Mouse (Mus musculus): ENCODE measurements around the gene Ift122. TPM values are rescaled to one million over a fixed set of nuclear protein-coding genes. Genes with fewer than 3 reads are reported as not detected.

Gene Ift122
- polyA plus RNA-seq, 1 experiment from 2014 or later, result 36.9 TPM

GRCm38 (mm10) chr6:115956418-115956921 lies 103.2 kb downstream of the Ift122 start:
- Histone ChIP-seq H3K27me3 (no peaks in the 10 kb centered on the region), H3K4me3 (replicated peaks) (no peak overlapping the region), H3K4me2 (no peak overlapping the region), H3K9me3 (replicated peaks) (no peaks in the 10 kb centered on the region), H3K4me1 (peaks cover 31% of the 10 kb centered on the region), H3K36me3 (peaks cover 63% of the 10 kb centered on the region), H3K27ac (peak overlapping the region; percentile 64), H3K9ac (no peak overlapping the region)
- no peak for ATAC-seq (replicated peaks; ENCODE audit: low FRiP score)
- 78% methylated on average over 13 of the region's 13 CpGs for WGBS

- Histone ChIP-seq H3K36me3 (peaks cover 69% of the 10 kb centered on the region), H3K9ac (no peak overlapping the region), H3K27me3 (no peaks in the 10 kb centered on the region), H3K27ac (peak overlapping the region; percentile 60), H3K4me3 (replicated peaks) (no peak overlapping the region), H3K4me1 (peaks cover 31% of the 10 kb centered on the region), H3K9me3 (replicated peaks) (no peaks in the 10 kb centered on the region), H3K4me2 (no peak overlapping the region)
- 29% methylated on average over 16 of the region's 16 CpGs for WGBS
- ATAC-seq (replicated peaks; ENCODE audit: low FRiP score), result peak; percentile 34
Measured at GRCm38 (mm10) chr6:115956922-115957601, 103.8 kb downstream of the Ift122 start.

- Histone ChIP-seq H3K27ac (peak overlapping the region; percentile 60; the same call in 1 of the 2 replicates), H3K9me3 (replicated peaks) (no peaks in the 10 kb centered on the region), H3K4me3 (replicated peaks) (no peak overlapping the region), H3K27me3 (no peaks in the 10 kb centered on the region), H3K36me3 (peaks cover 75% of the 10 kb centered on the region), H3K4me2 (no peak overlapping the region), H3K9ac (no peak overlapping the region), H3K4me1 (peaks cover 35% of the 10 kb centered on the region)
- WGBS, result 45% methylated on average over 6 of the region's 6 CpGs
- no peak for ATAC-seq (replicated peaks; ENCODE audit: low FRiP score)
Measured at GRCm38 (mm10) chr6:115957681-115958080, 104.4 kb downstream of the Ift122 start.

GRCm38 (mm10) chr6:115958445-115958844 lies 105.2 kb downstream of the Ift122 start:
- Histone ChIP-seq H3K27ac (peak overlapping the region; percentile 48; the same call in 1 of the 2 replicates), H3K4me2 (no peak overlapping the region), H3K4me1 (peaks cover 42% of the 10 kb centered on the region), H3K27me3 (no peaks in the 10 kb centered on the region), H3K36me3 (peaks cover 83% of the 10 kb centered on the region), H3K9ac (no peak overlapping the region), H3K9me3 (replicated peaks) (no peaks in the 10 kb centered on the region), H3K4me3 (replicated peaks) (no peak overlapping the region)
- 89% methylated on average over 9 of the region's 9 CpGs for WGBS
- no peak for ATAC-seq (replicated peaks; ENCODE audit: low FRiP score)

- H3K27ac ChIP-seq, result 0 out of 2 replicates have a peak overlapping the region, but pooled peaks have one; percentile 48
- H3K27me3 ChIP-seq, result no peaks in the 10 kb centered on the region
- H3K9ac ChIP-seq, result no peak overlapping the region
- H3K9me3 ChIP-seq (replicated peaks), result no peaks in the 10 kb centered on the region
- H3K4me3 ChIP-seq (replicated peaks), result no peak overlapping the region
- no peak for ATAC-seq (replicated peaks; ENCODE audit: low FRiP score)
- H3K36me3 ChIP-seq, result peaks cover 84% of the 10 kb centered on the region
- H3K4me2 ChIP-seq, result no peak overlapping the region
- peaks cover 42% of the 10 kb centered on the region for H3K4me1 ChIP-seq
- 72% methylated on average over 7 of the region's 7 CpGs for WGBS
Measured at GRCm38 (mm10) chr6:115959151-115959691, 106.0 kb downstream of the Ift122 start.

- Histone ChIP-seq H3K36me3 (peaks cover 82% of the 10 kb centered on the region), H3K27me3 (no peaks in the 10 kb centered on the region)
- ATAC-seq (replicated peaks; ENCODE audit: low FRiP score), result no peak
Measured at GRCm38 (mm10) chr6:115960322-115960721, 107.1 kb downstream of the Ift122 start.

GRCm38 (mm10) chr6:115961743-115962142 lies 108.5 kb downstream of the Ift122 start:
- H3K27ac ChIP-seq, result no peak overlapping the region
- no peaks in the 10 kb centered on the region for H3K9me3 ChIP-seq (replicated peaks)
- peaks cover 36% of the 10 kb centered on the region for H3K4me1 ChIP-seq
- 85% methylated on average over 3 of the region's 3 CpGs for WGBS
- H3K36me3 ChIP-seq, result peaks cover 83% of the 10 kb centered on the region
- no peak overlapping the region for H3K9ac ChIP-seq
- no peaks in the 10 kb centered on the region for H3K27me3 ChIP-seq
- H3K4me2 ChIP-seq, result no peak overlapping the region
- H3K4me3 ChIP-seq (replicated peaks), result no peak overlapping the region
- ATAC-seq (replicated peaks; ENCODE audit: low FRiP score), result no peak

More at GRCm38 (mm10) chr6:115960322-115960721, 107.1 kb downstream of the Ift122 start:
- Histone ChIP-seq H3K9ac (no peak overlapping the region), H3K4me1 (peaks cover 42% of the 10 kb centered on the region), H3K9me3 (replicated peaks) (no peaks in the 10 kb centered on the region), H3K4me3 (replicated peaks) (no peak overlapping the region), H3K27ac (no peak overlapping the region), H3K4me2 (no peak overlapping the region)
- 92% methylated on average over 19 of the region's 19 CpGs for WGBS

GRCm38 (mm10) chr6:115962439-115963085 lies 109.3 kb downstream of the Ift122 start:
- no peak overlapping the region for H3K4me3 ChIP-seq (replicated peaks)
- H3K36me3 ChIP-seq, result peaks cover 91% of the 10 kb centered on the region
- no peak overlapping the region for H3K9ac ChIP-seq
- WGBS, result 48% methylated on average over 23 of the region's 23 CpGs
- peaks cover 27% of the 10 kb centered on the region for H3K4me1 ChIP-seq
- H3K4me2 ChIP-seq, result no peak overlapping the region
- ATAC-seq (replicated peaks; ENCODE audit: low FRiP score), result peak; percentile 31
- H3K9me3 ChIP-seq (replicated peaks), result no peaks in the 10 kb centered on the region
- no peak overlapping the region for H3K27ac ChIP-seq
- H3K27me3 ChIP-seq, result no peaks in the 10 kb centered on the region

- Histone ChIP-seq H3K4me3 (replicated peaks) (no peak overlapping the region), H3K4me1 (peaks cover 23% of the 10 kb centered on the region), H3K4me2 (no peak overlapping the region), H3K27ac (no peak overlapping the region), H3K36me3 (peaks cover 94% of the 10 kb centered on the region), H3K27me3 (no peaks in the 10 kb centered on the region), H3K9ac (no peak overlapping the region), H3K9me3 (replicated peaks) (no peaks in the 10 kb centered on the region)
- no peak for ATAC-seq (replicated peaks; ENCODE audit: low FRiP score)
- 71% methylated on average over 9 of the region's 9 CpGs for WGBS
Measured at GRCm38 (mm10) chr6:115963656-115964055, 110.4 kb downstream of the Ift122 start.

- Histone ChIP-seq H3K27me3 (no peaks in the 10 kb centered on the region), H3K36me3 (peaks cover 89% of the 10 kb centered on the region), H3K27ac (no peak overlapping the region), H3K4me2 (no peak overlapping the region), H3K4me1 (peaks cover 25% of the 10 kb centered on the region), H3K9me3 (replicated peaks) (no peaks in the 10 kb centered on the region), H3K4me3 (replicated peaks) (no peak overlapping the region), H3K9ac (no peak overlapping the region)
- 91% methylated on average over 19 of the region's 19 CpGs for WGBS
- no peak for ATAC-seq (replicated peaks; ENCODE audit: low FRiP score)
Measured at GRCm38 (mm10) chr6:115966227-115966966, 113.1 kb downstream of the Ift122 start.

GRCm38 (mm10) chr6:115967291-115967880 lies 114.1 kb downstream of the Ift122 start:
- H3K9ac ChIP-seq, result no peak overlapping the region
- 95% methylated on average over 15 of the region's 15 CpGs for WGBS
- no peak overlapping the region for H3K27ac ChIP-seq
- no peaks in the 10 kb centered on the region for H3K27me3 ChIP-seq
- ATAC-seq (replicated peaks; ENCODE audit: low FRiP score), result no peak
- H3K4me2 ChIP-seq, result no peak overlapping the region
- no peaks in the 10 kb centered on the region for H3K9me3 ChIP-seq (replicated peaks)
- H3K36me3 ChIP-seq, result peaks cover 83% of the 10 kb centered on the region
- H3K4me1 ChIP-seq, result peaks cover 34% of the 10 kb centered on the region
- no peak overlapping the region for H3K4me3 ChIP-seq (replicated peaks)

All from kidney, embryonic 15.5 days (tissue).